Mouse (Mus musculus): ENCODE measurements around the gene Olfr975. TPM values are rescaled to one million over a fixed set of nuclear protein-coding genes. Genes with fewer than 3 reads are reported as not detected.

Gene Olfr975
- polyA plus RNA-seq, 1 experiment from 2014 or later: not detected

Other genes starting within 250 kb of the Olfr975 start
- gene Olfr149, start 244.9 kb downstream of the Olfr975 start, polyA plus RNA-seq (2015; fragmentation: Nextera tagmentation; extraction: Ambion mirVana): not detected in 2 replicates
- gene Olfr965, start 240.7 kb downstream of the Olfr975 start, polyA plus RNA-seq (2015; fragmentation: Nextera tagmentation; extraction: Ambion mirVana): not detected in 2 replicates
- gene Olfr150, start 221.1 kb downstream of the Olfr975 start, polyA plus RNA-seq (2015; fragmentation: Nextera tagmentation; extraction: Ambion mirVana): not detected in 2 replicates
- gene Olfr967, start 205.8 kb downstream of the Olfr975 start, polyA plus RNA-seq (2015; fragmentation: Nextera tagmentation; extraction: Ambion mirVana): not detected in 2 replicates
- gene Olfr968, start 168.8 kb downstream of the Olfr975 start, polyA plus RNA-seq (2015; fragmentation: Nextera tagmentation; extraction: Ambion mirVana): not detected in 2 replicates
- gene Olfr969, start 161.1 kb downstream of the Olfr975 start, polyA plus RNA-seq (2015; fragmentation: Nextera tagmentation; extraction: Ambion mirVana): not detected in 2 replicates
- gene Olfr970, start 143.2 kb downstream of the Olfr975 start, polyA plus RNA-seq (2015; fragmentation: Nextera tagmentation; extraction: Ambion mirVana): not detected in 2 replicates
- not detected in 2 replicates for gene Olfr971, start 115.2 kb downstream of the Olfr975 start, polyA plus RNA-seq (2015; fragmentation: Nextera tagmentation; extraction: Ambion mirVana)
- not detected in 2 replicates for gene Olfr972, start 85.6 kb downstream of the Olfr975 start, polyA plus RNA-seq (2015; fragmentation: Nextera tagmentation; extraction: Ambion mirVana)
- not detected in 2 replicates for gene Olfr229, start 44.7 kb downstream of the Olfr975 start, polyA plus RNA-seq (2015; fragmentation: Nextera tagmentation; extraction: Ambion mirVana)
- not detected in 2 replicates for gene Olfr974, start 14.5 kb downstream of the Olfr975 start, polyA plus RNA-seq (2015; fragmentation: Nextera tagmentation; extraction: Ambion mirVana)
- not detected in 2 replicates for gene Olfr976, start 9.1 kb upstream of the Olfr975 start, polyA plus RNA-seq (2015; fragmentation: Nextera tagmentation; extraction: Ambion mirVana)
- not detected in 2 replicates for gene Olfr978, start 40.1 kb upstream of the Olfr975 start, polyA plus RNA-seq (2015; fragmentation: Nextera tagmentation; extraction: Ambion mirVana)
- not detected in 2 replicates for gene Olfr979, start 51.4 kb upstream of the Olfr975 start, polyA plus RNA-seq (2015; fragmentation: Nextera tagmentation; extraction: Ambion mirVana)
- gene Olfr980, start 57.5 kb upstream of the Olfr975 start, polyA plus RNA-seq (2015; fragmentation: Nextera tagmentation; extraction: Ambion mirVana): not detected in 2 replicates
- gene Olfr981, start 69.4 kb upstream of the Olfr975 start, polyA plus RNA-seq (2015; fragmentation: Nextera tagmentation; extraction: Ambion mirVana): not detected in 2 replicates
- gene Olfr982, start 121.8 kb upstream of the Olfr975 start, polyA plus RNA-seq (2015; fragmentation: Nextera tagmentation; extraction: Ambion mirVana): not detected in 2 replicates
- not detected in 2 replicates for gene Olfr983, start 141.5 kb upstream of the Olfr975 start, polyA plus RNA-seq (2015; fragmentation: Nextera tagmentation; extraction: Ambion mirVana)
- gene Olfr984, start 162.2 kb upstream of the Olfr975 start, polyA plus RNA-seq (2015; fragmentation: Nextera tagmentation; extraction: Ambion mirVana): not detected in 2 replicates
- gene Olfr985, start 178.1 kb upstream of the Olfr975 start, polyA plus RNA-seq (2015; fragmentation: Nextera tagmentation; extraction: Ambion mirVana): not detected in 2 replicates
- gene Tmem225, start 196.1 kb upstream of the Olfr975 start, polyA plus RNA-seq (2015; fragmentation: Nextera tagmentation; extraction: Ambion mirVana): not detected in 2 replicates
- gene Olfr986, start 228.9 kb upstream of the Olfr975 start, polyA plus RNA-seq (2015; fragmentation: Nextera tagmentation; extraction: Ambion mirVana): not detected in 2 replicates
- 4.9 TPM in 2 replicates for gene Zfp202, start 240.3 kb upstream of the Olfr975 start, polyA plus RNA-seq (2015; fragmentation: Nextera tagmentation; extraction: Ambion mirVana)